Mouse (Mus musculus): ENCODE results near the gene Galk2. TPM values are rescaled to one million over a fixed set of nuclear protein-coding genes. Genes with fewer than 3 reads are reported as not detected.
A peak's percentile ranks its signal among the peaks of the same experiment; 100 is the strongest.

The Galk2 gene
- total and polyA plus RNA-seq, 3 experiments = 0.08 to 0.29 TPM; not detected in 1

GRCm38 (mm10) chr2:125936396-125936795, 77.5 kb downstream of the Galk2 start:
- H3K9ac ChIP-seq (ENCODE audit: control insufficient read depth, low read depth, low read length, poor library complexity, severe bottlenecking) = no peak overlapping the region
- H3K36me3 ChIP-seq (ENCODE audit: control insufficient read depth in 1 of 2, insufficient read depth in 2 of 2, low read length in 2 of 2) = no peaks in the 10 kb centered on the region
- H3K4me1 ChIP-seq (ENCODE audit: control insufficient read depth in 1 of 2, insufficient read depth in 2 of 2, low read length in 2 of 2) = no peaks in the 10 kb centered on the region
- no peaks in the 10 kb centered on the region for H3K9me3 ChIP-seq (replicated peaks; ENCODE audit: insufficient read depth, low read length)
- no peak for DNase-seq (ENCODE audit: low read depth, low spot score)
- no peak overlapping the region for H3K4me3 ChIP-seq (ENCODE audit: control insufficient read depth in 1 of 2, insufficient read depth in 1 of 2, low read depth in 2 of 2, low read length in 2 of 2)
- H3K79me2 ChIP-seq (ENCODE audit: control insufficient read depth, insufficient read depth, low read length, poor library complexity) = no peaks in the 10 kb centered on the region
- no peak overlapping the region for H3K27ac ChIP-seq (ENCODE audit: control insufficient read depth, low read depth, low read length)
- TF ChIP-seq KAT2A (conservative IDR thresholded peaks at IDR 0.05; ENCODE audit: low read depth, low read length) (no peak), CTCF (IDR thresholded peaks at IDR 0.05 in 2 of 3, conservative IDR thresholded peaks at IDR 0.05 in 1 of 3; ENCODE audit: control insufficient read depth in 1 of 3, insufficient read depth in 1 of 3, low read depth in 2 of 3, low read length in 3 of 3, poor library complexity in 1 of 3, severe bottlenecking in 1 of 3) (0 out of 6 replicates have a peak, but pooled peaks of 2 of the 3 experiments have one; percentile 16 to 22)
- no peaks in the 10 kb centered on the region; a peak in 1 of 4 replicates for H3K27me3 ChIP-seq (ENCODE audit: control insufficient read depth in 1 of 2, insufficient read depth in 2 of 2, low read length in 2 of 2)

- no peaks in the 10 kb centered on the region for H3K36me3 ChIP-seq (ENCODE audit: control insufficient read depth in 1 of 2, insufficient read depth in 2 of 2, low read length in 2 of 2)
- H3K79me2 ChIP-seq (ENCODE audit: control insufficient read depth, insufficient read depth, low read length, poor library complexity) = no peaks in the 10 kb centered on the region
- H3K9ac ChIP-seq (ENCODE audit: control insufficient read depth, low read depth, low read length, poor library complexity, severe bottlenecking) = no peak overlapping the region
- DNase-seq (ENCODE audit: low read depth, low spot score) = no peak
- H3K4me3 ChIP-seq (ENCODE audit: control insufficient read depth in 1 of 2, insufficient read depth in 1 of 2, low read depth in 2 of 2, low read length in 2 of 2) = no peak overlapping the region
- no peak overlapping the region for H3K27ac ChIP-seq (ENCODE audit: control insufficient read depth, low read depth, low read length)
- no peak for TF ChIP-seq RCOR1 (IDR thresholded peaks at IDR 0.05; ENCODE audit: low read depth, low read length)
- no peak for TF ChIP-seq CHD2 (IDR thresholded peaks at IDR 0.05; ENCODE audit: low read length)
- no peak for TF ChIP-seq ZKSCAN1 (IDR thresholded peaks at IDR 0.05; ENCODE audit: low read depth, low read length)
- no peak for TF ChIP-seq POLR2A (IDR thresholded peaks at IDR 0.05; ENCODE audit: control insufficient read depth in 1 of 2, insufficient read depth in 1 of 2, low read depth in 1 of 2, low read length in 2 of 2, poor library complexity in 1 of 2)
- TF ChIP-seq USF2 (IDR thresholded peaks at IDR 0.05; ENCODE audit: borderline replicate concordance in 1 of 2, insufficient read depth in 1 of 2, low read depth in 1 of 2, low read length in 2 of 2) = no peak
- TF ChIP-seq MYB (IDR thresholded peaks at IDR 0.05; ENCODE audit: low read depth, low read length) = no peak
- TF ChIP-seq NRF1 (IDR thresholded peaks at IDR 0.05; ENCODE audit: insufficient read depth, low read depth, low read length, poor library complexity, severe bottlenecking) = no peak
- TF ChIP-seq JUND (IDR thresholded peaks at IDR 0.05; ENCODE audit: low read depth, low read length) = no peak
- TF ChIP-seq ZC3H11A (IDR thresholded peaks at IDR 0.05; ENCODE audit: low read depth, low read length) = no peak
- no peak for TF ChIP-seq POLR2AphosphoS5 (IDR thresholded peaks at IDR 0.05; ENCODE audit: borderline replicate concordance, low read depth, low read length)
- no peak for TF ChIP-seq SIN3A (IDR thresholded peaks at IDR 0.05; ENCODE audit: low read length)
- TF ChIP-seq CHD1 (IDR thresholded peaks at IDR 0.05; ENCODE audit: low read depth, low read length) = no peak
- no peak for TF ChIP-seq UBTF (IDR thresholded peaks at IDR 0.05; ENCODE audit: borderline replicate concordance, insufficient read depth, low read depth, low read length)
- TF ChIP-seq CTCF (IDR thresholded peaks at IDR 0.05 in 2 of 3, conservative IDR thresholded peaks at IDR 0.05 in 1 of 3; ENCODE audit: control insufficient read depth in 1 of 3, insufficient read depth in 1 of 3, low read depth in 2 of 3, low read length in 3 of 3, poor library complexity in 1 of 3, severe bottlenecking in 1 of 3) = no peak
- TF ChIP-seq TAL1 (IDR thresholded peaks at IDR 0.05; ENCODE audit: low read length) = no peak
- no peak for TF ChIP-seq NELFE (IDR thresholded peaks at IDR 0.05; ENCODE audit: low read depth, low read length)
- TF ChIP-seq TBP (IDR thresholded peaks at IDR 0.05; ENCODE audit: low read depth, low read length) = no peak
- H3K4me1 ChIP-seq (ENCODE audit: control insufficient read depth in 1 of 2, insufficient read depth in 2 of 2, low read length in 2 of 2) = no peaks in the 10 kb centered on the region
- H3K9me3 ChIP-seq (replicated peaks; ENCODE audit: insufficient read depth, low read length) = no peaks in the 10 kb centered on the region
- no peaks in the 10 kb centered on the region; a peak in 1 of 4 replicates for H3K27me3 ChIP-seq (ENCODE audit: control insufficient read depth in 1 of 2, insufficient read depth in 2 of 2, low read length in 2 of 2)
Measured at GRCm38 (mm10) chr2:125938993-125939642, 80.2 kb downstream of the Galk2 start.

Data from MEL (cell line).